Mouse (Mus musculus) forebrain, embryonic 11.5 days (tissue): ENCODE data around the gene Itpkb. TPM values are rescaled to one million over a fixed set of nuclear protein-coding genes. Genes with fewer than 3 reads are reported as not detected.

Source experiments
- ATAC-seq: fragments of 200-750 bp; cut with Nextera tagmentation; replicated peaks from 2 replicates; pipeline ENCODE4 v1.8.0; 2017; ENCODE audit warnings: moderate TSS enrichment; ENCODE audit not compliant: low FRiP score
- DNase-seq: peaks from one replicate; pipeline ENCODE4 v3.0.0-alpha.2; 2017; ENCODE audit warnings: low spot score
- H3K27ac ChIP-seq: fragments of 300-500 bp; sonication (generic); 2 replicates; pipeline ENCODE4 v1.5.1; 2014; ENCODE audit warnings: low read depth, low read length
- H3K27me3 ChIP-seq: fragments of 300-500 bp; sonication (generic); 2 replicates; pipeline ENCODE4 v1.6.1; 2014; ENCODE audit warnings: mild to moderate bottlenecking, low read length, mixed read lengths; ENCODE audit not compliant: control insufficient read depth, insufficient read depth
- H3K36me3 ChIP-seq: fragments of 300-500 bp; sonication (generic); 2 replicates; pipeline ENCODE4 v1.6.1; 2014; ENCODE audit warnings: mild to moderate bottlenecking, low read length, moderate library complexity, mixed read lengths; ENCODE audit not compliant: control insufficient read depth, insufficient read depth
- H3K4me1 ChIP-seq: fragments of 300-500 bp; sonication (generic); replicated peaks from 2 replicates; pipeline ENCODE4 v1.6.1; 2014; ENCODE audit warnings: low read length, mixed read lengths; ENCODE audit not compliant: control insufficient read depth, insufficient read depth
- H3K4me2 ChIP-seq: fragments of 300-500 bp; sonication (generic); 2 replicates; pipeline ENCODE4 v1.6.1; 2014; ENCODE audit warnings: low read depth, mild to moderate bottlenecking, low read length, moderate library complexity, mixed read lengths; ENCODE audit not compliant: severe bottlenecking
- H3K4me3 ChIP-seq: fragments of 300-500 bp; sonication (generic); 2 replicates; pipeline ENCODE4 v1.5.1; 2014; ENCODE audit warnings: low read depth, low read length
- H3K9ac ChIP-seq: fragments of 300-500 bp; sonication (generic); 2 replicates; pipeline ENCODE4 v1.6.1; 2014; ENCODE audit warnings: low read length
- H3K9me3 ChIP-seq: fragments of 300-500 bp; sonication (generic); 2 replicates; pipeline ENCODE4 v1.6.1; 2016; ENCODE audit warnings: low read length, mixed read lengths; ENCODE audit not compliant: control insufficient read depth
- WGBS: fragments of 180-500 bp; shearing (Covaris S2); extraction: QIAGEN DNeasy Blood & Tissue Kit; methylation state at CpG from one replicate; pipeline ENCODE4 v1.1.7; 2014; 5-methylcytosine and 5-hydroxymethylcytosine counted together
- polyA plus RNA-seq: library from polyadenylated mRNA; unstranded; fragments of >200 nt; fragmentation: Nextera tagmentation; extraction: Ambion mirVana; gene quantifications from 2 replicates; pipeline ENCODE4 v1.2.1, GENCODE M21; 2014

Gene Itpkb
- polyA plus RNA-seq, 1 experiment from 2014 or later: 3.2 TPM

DNA sequence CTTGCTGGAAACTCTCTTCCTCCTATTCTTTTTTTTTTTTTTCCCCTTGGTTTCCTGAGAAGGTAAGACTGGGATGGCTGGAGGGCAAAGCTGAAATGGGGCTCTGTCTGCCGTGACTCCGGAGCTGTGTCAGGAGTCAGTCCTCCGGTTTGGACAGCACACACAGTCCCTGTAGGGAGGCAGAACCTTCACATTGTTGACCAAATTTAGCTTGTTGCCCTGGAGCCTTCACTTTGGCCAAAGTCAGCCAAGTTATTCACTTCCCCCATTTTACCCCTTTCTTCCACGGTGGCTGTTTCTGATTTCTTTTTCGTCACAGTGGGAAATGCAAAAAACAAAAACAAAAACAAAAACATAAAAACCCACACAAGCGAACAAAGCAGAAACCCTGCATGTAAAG, 18.0 kb upstream of the Itpkb start:
- Histone ChIP-seq H3K27me3 (no peaks in the 10 kb centered on the region), H3K4me1 (peaks cover 11% of the 10 kb centered on the region; the same call in 1 of the 2 replicates), H3K4me3 (no peak overlapping the region), H3K36me3 (no peaks in the 10 kb centered on the region), H3K27ac (0 out of 2 replicates have a peak overlapping the region, but pooled peaks have one; percentile 37), H3K4me2 (no peak overlapping the region; the same call in 1 of the 2 replicates), H3K9ac (no peak overlapping the region), H3K9me3 (no peaks in the 10 kb centered on the region)
- no peak for DNase-seq
- no peak for ATAC-seq
- WGBS: 60% methylated on average over 6 of the region's 6 CpGs

DNA sequence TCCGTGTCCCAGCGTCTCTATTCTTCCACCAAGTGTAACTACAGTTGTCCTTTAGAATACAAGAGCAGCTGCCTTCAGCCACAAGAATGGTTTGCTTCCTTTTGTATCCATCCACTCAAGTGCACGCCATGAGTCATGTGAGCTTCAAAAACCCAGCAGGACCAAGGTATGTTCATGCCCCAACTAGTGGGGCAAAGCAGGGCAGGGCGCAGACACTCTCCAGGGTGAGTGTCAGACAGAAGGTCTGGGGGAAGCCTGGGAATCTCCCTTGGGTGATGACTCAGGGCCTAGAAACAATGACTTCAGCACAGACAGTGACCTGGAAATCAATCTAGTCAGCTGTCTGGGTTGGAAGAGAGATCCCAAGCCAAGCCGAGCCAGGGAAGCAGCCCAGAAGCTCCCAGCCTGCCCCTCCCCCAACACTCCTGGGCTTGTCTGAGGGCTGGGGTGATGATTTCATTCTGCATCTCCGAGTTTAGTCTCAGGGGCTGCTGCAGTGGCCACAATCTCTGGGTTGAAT, 17.4 kb upstream of the Itpkb start:
- ATAC-seq (peak; percentile 64), DNase-seq (peak; percentile 73)
- Histone ChIP-seq H3K4me2 (peak overlapping the region; percentile 48; the same call in 1 of the 2 replicates), H3K27ac (0 out of 2 replicates have a peak overlapping the region, but pooled peaks have one; percentile 50), H3K9ac (no peak overlapping the region), H3K27me3 (no peaks in the 10 kb centered on the region), H3K36me3 (no peaks in the 10 kb centered on the region), H3K4me1 (peaks cover 11% of the 10 kb centered on the region; the same call in 1 of the 2 replicates), H3K9me3 (no peaks in the 10 kb centered on the region), H3K4me3 (no peak overlapping the region)
- WGBS: 26% methylated on average over 6 of the region's 6 CpGs

- Histone ChIP-seq H3K36me3 (no peaks in the 10 kb centered on the region), H3K27me3 (no peaks in the 10 kb centered on the region), H3K9me3 (no peaks in the 10 kb centered on the region), H3K9ac (peak overlapping the region; percentile 32), H3K27ac (no peak overlapping the region), H3K4me2 (peak overlapping the region; percentile 48), H3K4me1 (peaks cover 11% of the 10 kb centered on the region; the same call in 1 of the 2 replicates), H3K4me3 (peak overlapping the region; percentile 22)
- 11% methylated on average over 20 of the region's 20 CpGs for WGBS
- DNase-seq: peak; percentile 71
- ATAC-seq: peak; percentile 78
These were observed 16.5 kb upstream of the Itpkb start for GRCm38 (mm10) chr1:180313517-180314440.

DNA sequence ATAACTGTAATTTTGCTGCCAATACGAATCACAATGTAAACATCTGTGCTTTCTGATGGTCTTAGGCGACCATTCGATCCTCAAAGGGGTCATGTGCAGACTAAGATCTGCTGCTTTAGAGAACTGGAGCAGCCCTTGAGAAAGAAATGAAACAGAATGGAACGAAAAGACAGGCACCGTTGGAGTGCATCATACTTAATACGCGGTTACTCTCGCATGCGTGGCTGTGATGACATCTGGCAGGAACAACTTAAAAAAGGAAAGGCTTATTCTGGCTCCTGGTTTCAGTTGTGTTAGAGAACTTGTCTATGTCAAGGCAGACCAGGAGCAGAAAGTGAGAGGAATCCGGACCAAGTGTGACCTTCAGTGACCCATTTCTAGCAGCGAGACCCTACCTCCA, 15.6 kb upstream of the Itpkb start:
- Histone ChIP-seq H3K36me3 (no peaks in the 10 kb centered on the region), H3K9me3 (no peaks in the 10 kb centered on the region), H3K9ac (no peak overlapping the region), H3K4me3 (no peak overlapping the region), H3K27ac (no peak overlapping the region), H3K4me2 (no peak overlapping the region), H3K27me3 (no peaks in the 10 kb centered on the region), H3K4me1 (peaks cover 11% of the 10 kb centered on the region; the same call in 1 of the 2 replicates)
- ATAC-seq (no peak), DNase-seq (no peak)
- WGBS: 87% methylated on average over 11 of the region's 11 CpGs

DNA sequence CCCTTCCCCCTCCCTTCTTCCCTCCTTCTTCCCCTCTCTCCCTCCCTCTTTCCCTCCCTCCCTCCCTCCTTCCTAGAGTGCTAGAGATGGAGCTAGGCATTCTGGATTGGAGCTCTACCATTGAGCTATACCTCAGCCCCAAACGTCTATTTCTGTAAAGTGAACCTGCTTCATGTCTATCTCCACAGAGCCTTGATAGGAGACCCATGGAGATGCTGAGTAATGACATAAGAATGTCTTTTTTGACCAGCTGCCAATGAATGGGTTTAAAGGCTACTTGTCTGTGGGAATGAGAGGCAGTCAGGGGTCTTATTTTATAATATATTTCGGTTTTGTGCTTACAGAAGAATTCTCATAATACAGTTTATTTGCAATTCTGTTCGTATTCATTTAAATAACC, 15.2 kb upstream of the Itpkb start:
- ATAC-seq (no peak), DNase-seq (no peak)
- H3K4me3 ChIP-seq: no peak overlapping the region
- H3K36me3 ChIP-seq: no peaks in the 10 kb centered on the region
- H3K9me3 ChIP-seq: no peaks in the 10 kb centered on the region
- no peak overlapping the region for H3K27ac ChIP-seq
- WGBS: 82% methylated on average over 3 of the region's 3 CpGs
- H3K4me2 ChIP-seq: no peak overlapping the region
- H3K27me3 ChIP-seq: no peaks in the 10 kb centered on the region
- H3K4me1 ChIP-seq: peaks cover 11% of the 10 kb centered on the region; the same call in 1 of the 2 replicates
- no peak overlapping the region for H3K9ac ChIP-seq

DNA sequence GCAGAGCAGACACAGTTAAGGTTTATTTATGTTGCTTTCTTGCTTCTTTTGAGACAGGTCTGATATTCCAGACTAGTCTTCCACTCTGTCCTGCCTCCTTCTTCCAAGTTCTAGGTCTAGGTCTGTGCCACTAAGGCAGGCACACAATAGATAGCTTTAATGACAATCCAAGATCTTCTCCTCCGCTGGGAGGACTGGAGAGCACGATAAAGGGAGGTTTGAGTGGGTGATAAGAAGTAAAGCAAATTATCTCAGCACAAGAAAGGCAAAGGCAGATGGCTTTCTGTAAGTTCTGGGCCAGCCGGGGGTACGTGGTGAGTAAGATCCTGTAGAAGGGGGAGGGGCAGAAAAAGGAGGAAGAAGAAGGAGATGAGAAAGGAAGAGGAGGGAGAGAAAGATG, 12.8 kb upstream of the Itpkb start:
- no peak overlapping the region for H3K9ac ChIP-seq
- no peak overlapping the region for H3K4me2 ChIP-seq
- no peak overlapping the region for H3K27ac ChIP-seq
- DNase-seq (no peak), ATAC-seq (no peak)
- H3K4me1 ChIP-seq: peaks cover 8% of the 10 kb centered on the region; the same call in 1 of the 2 replicates
- WGBS: 79% methylated on average over 4 of the region's 4 CpGs
- no peaks in the 10 kb centered on the region for H3K36me3 ChIP-seq
- no peaks in the 10 kb centered on the region for H3K27me3 ChIP-seq
- no peak overlapping the region for H3K4me3 ChIP-seq
- H3K9me3 ChIP-seq: no peaks in the 10 kb centered on the region

GRCm38 (mm10) chr1:180318407-180318806, 11.9 kb upstream of the Itpkb start:
- H3K27ac ChIP-seq: no peak overlapping the region
- WGBS: 81% methylated on average over 5 of the region's 5 CpGs
- H3K36me3 ChIP-seq: no peaks in the 10 kb centered on the region
- no peak overlapping the region for H3K4me2 ChIP-seq
- no peaks in the 10 kb centered on the region for H3K9me3 ChIP-seq
- H3K27me3 ChIP-seq: no peaks in the 10 kb centered on the region
- no peak overlapping the region for H3K4me3 ChIP-seq
- no peak overlapping the region for H3K9ac ChIP-seq
- DNase-seq (no peak), ATAC-seq (no peak)
- H3K4me1 ChIP-seq: no peaks in the 10 kb centered on the region; the same call in 1 of the 2 replicates

GRCm38 (mm10) chr1:180319895-180320294, 10.4 kb upstream of the Itpkb start:
- no peak overlapping the region for H3K9ac ChIP-seq
- no peaks in the 10 kb centered on the region for H3K9me3 ChIP-seq
- no peak overlapping the region for H3K4me3 ChIP-seq
- 10% methylated on average over 10 of the region's 10 CpGs for WGBS
- H3K4me1 ChIP-seq: no peaks in the 10 kb centered on the region
- no peak overlapping the region for H3K27ac ChIP-seq
- no peak overlapping the region for H3K4me2 ChIP-seq
- no peaks in the 10 kb centered on the region for H3K27me3 ChIP-seq
- ATAC-seq (peak; percentile 58; the same call in 1 of the 2 replicates), DNase-seq (no peak)
- no peaks in the 10 kb centered on the region for H3K36me3 ChIP-seq
